Mouse (Mus musculus) spleen, adult 2 months (tissue): Measurements from ENCODE around the gene Zfp872.

Source experiments
- CTCF ChIP-seq: fragments of 200-500 bp; IDR thresholded peaks from 2 replicates; pipeline ENCODE4 v1.5.1; 2011; ENCODE audit warnings: mild to moderate bottlenecking, inconsistent platforms; ENCODE audit not compliant: insufficient read depth, insufficient read length, insufficient replicate concordance; ENCODE audit errors: extremely low read depth
- POLR2A ChIP-seq: fragments of 200-500 bp; IDR thresholded peaks from 2 replicates; pipeline ENCODE4 v1.6.1; 2011; ENCODE audit warnings: low read depth, low read length, inconsistent platforms

- TF ChIP-seq CTCF, result no peak
- no peak for TF ChIP-seq POLR2A
Observed at GRCm38 (mm10) chr9:22165964-22166363, 21.9 kb upstream of the Zfp872 start.
